Mouse (Mus musculus) kidney, embryonic 16.5 days (tissue): ENCODE measurements around the gene Crtc2. TPM values are rescaled to one million over a fixed set of nuclear protein-coding genes. Genes with fewer than 3 reads are reported as not detected.

Source experiments
- ATAC-seq: fragments of 200-750 bp; cut with Nextera tagmentation; 2 replicates; pipeline ENCODE4 v1.8.0; 2017; ENCODE audit warnings: moderate TSS enrichment; ENCODE audit not compliant: low FRiP score, low TSS enrichment
- H3K27ac ChIP-seq: fragments of 300-500 bp; sonication (generic); 2 replicates; pipeline ENCODE4 v1.5.1; 2014; ENCODE audit warnings: low read length
- H3K27me3 ChIP-seq: fragments of 300-500 bp; sonication (generic); 2 replicates; pipeline ENCODE4 v1.6.1; 2014; ENCODE audit warnings: low read length, control low read depth, mixed read lengths; ENCODE audit not compliant: insufficient read depth
- H3K36me3 ChIP-seq: fragments of 300-500 bp; sonication (generic); 2 replicates; pipeline ENCODE4 v1.6.1; 2014; ENCODE audit warnings: low read length, control low read depth, mixed read lengths; ENCODE audit not compliant: insufficient read depth
- H3K4me1 ChIP-seq: fragments of 300-500 bp; sonication (generic); 2 replicates; pipeline ENCODE4 v1.6.1; 2014; ENCODE audit warnings: low read length, control low read depth, mixed read lengths; ENCODE audit not compliant: insufficient read depth
- H3K4me2 ChIP-seq: fragments of 300-500 bp; sonication (generic); replicated peaks from 2 replicates; pipeline ENCODE4 v1.6.1; 2014; ENCODE audit warnings: low read depth, low read length
- H3K4me3 ChIP-seq: fragments of 300-500 bp; sonication (generic); 2 replicates; pipeline ENCODE4 v1.5.1; 2014; ENCODE audit warnings: mild to moderate bottlenecking, low read length
- H3K9ac ChIP-seq: fragments of 300-500 bp; sonication (generic); replicated peaks from 2 replicates; pipeline ENCODE4 v1.6.1; 2014; ENCODE audit warnings: low read length
- H3K9me3 ChIP-seq: fragments of 300-500 bp; sonication (generic); 2 replicates; pipeline ENCODE4 v1.6.1; 2016; ENCODE audit warnings: low read length, control low read depth
- WGBS: fragments of 180-500 bp; shearing (Covaris S2); extraction: QIAGEN DNeasy Blood & Tissue Kit; methylation state at CpG from one replicate; pipeline ENCODE4 v1.1.7; 2014; 5-methylcytosine and 5-hydroxymethylcytosine counted together
- polyA plus RNA-seq: library from polyadenylated mRNA; unstranded; fragments of >200 nt; fragmentation: Nextera tagmentation; extraction: Ambion mirVana; gene quantifications from 2 replicates; pipeline ENCODE4 v1.2.1, GENCODE M21; 2015

The Crtc2 gene
- 24.8 and 33.7 TPM in 2 replicates for polyA plus RNA-seq

- 1% methylated on average over 40 of the region's 40 CpGs for WGBS
- Histone ChIP-seq H3K4me3 (peak within 1 kb of the TSS; percentile 87), H3K9me3 (no peaks in the 10 kb centered on the region), H3K4me2 (peak within 1 kb of the TSS; percentile 84), H3K4me1 (peaks cover 24% of the 10 kb centered on the region), H3K27ac (peak within 1 kb of the TSS; percentile 90), H3K27me3 (no peaks in the 10 kb centered on the region), H3K36me3 (peaks cover 30% of the 10 kb centered on the region), H3K9ac (peak within 1 kb of the TSS; percentile 95)
- peak; percentile 99 for ATAC-seq
These were observed at the start of gene Crtc2 for GRCm38 (mm10) chr3:90253653-90254418. Gene Crtc2 (plus strand): TSS chr3:90254163.

GRCm38 (mm10) chr3:90204582-90204981, 49.4 kb upstream of the Crtc2 start:
- Histone ChIP-seq H3K36me3 (peaks cover 26% of the 10 kb centered on the region), H3K4me3 (no peak overlapping the region), H3K4me1 (0 out of 2 replicates have a peak, but pooled peaks cover 2% of the 10 kb centered on the region), H3K4me2 (no peak overlapping the region), H3K27ac (no peak overlapping the region), H3K9me3 (no peaks in the 10 kb centered on the region), H3K27me3 (no peaks in the 10 kb centered on the region), H3K9ac (no peak overlapping the region)
- ATAC-seq: no peak
- 93% methylated on average over 2 of the region's 2 CpGs for WGBS

GRCm38 (mm10) chr3:90208662-90209061, 45.3 kb upstream of the Crtc2 start:
- Histone ChIP-seq H3K27ac (no peak overlapping the region), H3K9me3 (no peaks in the 10 kb centered on the region), H3K36me3 (peaks cover 56% of the 10 kb centered on the region), H3K27me3 (no peaks in the 10 kb centered on the region), H3K4me3 (no peak overlapping the region), H3K9ac (no peak overlapping the region), H3K4me1 (peaks cover 18% of the 10 kb centered on the region), H3K4me2 (no peak overlapping the region)
- 85% methylated on average over 2 of the region's 2 CpGs for WGBS
- no peak for ATAC-seq

GRCm38 (mm10) chr3:90209908-90210566, 43.9 kb upstream of the Crtc2 start:
- WGBS: 93% methylated on average over 5 of the region's 5 CpGs
- Histone ChIP-seq H3K27me3 (no peaks in the 10 kb centered on the region), H3K9me3 (no peaks in the 10 kb centered on the region), H3K36me3 (peaks cover 56% of the 10 kb centered on the region), H3K4me2 (no peak overlapping the region), H3K27ac (no peak overlapping the region), H3K4me3 (no peak overlapping the region), H3K9ac (no peak overlapping the region), H3K4me1 (peaks cover 24% of the 10 kb centered on the region)
- no peak for ATAC-seq

GRCm38 (mm10) chr3:90211475-90212398, 42.2 kb upstream of the Crtc2 start:
- peak overlapping the region; percentile 91 for H3K9ac ChIP-seq
- peaks cover 56% of the 10 kb centered on the region for H3K36me3 ChIP-seq
- no peaks in the 10 kb centered on the region for H3K9me3 ChIP-seq
- 0 out of 2 replicates have a peak overlapping the region, but pooled peaks have one; percentile 5 for H3K27ac ChIP-seq
- no peak for ATAC-seq
- peaks cover 24% of the 10 kb centered on the region for H3K4me1 ChIP-seq
- peak overlapping the region; percentile 90 for H3K4me3 ChIP-seq
- peak overlapping the region; percentile 99 for H3K4me2 ChIP-seq
- 72% methylated on average over 13 of the region's 13 CpGs for WGBS
- H3K27me3 ChIP-seq: no peaks in the 10 kb centered on the region

- H3K36me3 ChIP-seq: peaks cover 49% of the 10 kb centered on the region
- H3K4me1 ChIP-seq: peaks cover 24% of the 10 kb centered on the region
- ATAC-seq: no peak
- H3K9me3 ChIP-seq: no peaks in the 10 kb centered on the region
- peak overlapping the region; percentile 99 for H3K4me2 ChIP-seq
- peak overlapping the region; percentile 91; the same call in 1 of the 2 replicates for H3K27ac ChIP-seq
- peak overlapping the region; percentile 90 for H3K4me3 ChIP-seq
- no peaks in the 10 kb centered on the region for H3K27me3 ChIP-seq
- WGBS: 8% methylated on average over 5 of the region's 5 CpGs
- peak overlapping the region; percentile 91 for H3K9ac ChIP-seq
These were observed 41.2 kb upstream of the Crtc2 start for GRCm38 (mm10) chr3:90212723-90213122.

- H3K27me3 ChIP-seq: no peaks in the 10 kb centered on the region
- H3K9me3 ChIP-seq: no peaks in the 10 kb centered on the region
- H3K4me1 ChIP-seq: peaks cover 24% of the 10 kb centered on the region
- peak within 1 kb of the TSS; percentile 99 for H3K4me2 ChIP-seq
- under 1% methylated on average over 42 of the region's 42 CpGs for WGBS
- peak within 1 kb of the TSS; percentile 91 for H3K27ac ChIP-seq
- peak within 1 kb of the TSS; percentile 90 for H3K4me3 ChIP-seq
- ATAC-seq: peak; percentile 95
- H3K36me3 ChIP-seq: peaks cover 42% of the 10 kb centered on the region
- H3K9ac ChIP-seq: peak within 1 kb of the TSS; percentile 91
These were observed 40.5 kb upstream of the Crtc2 start, which contains the start of the genes Rps27 and Rab13 for GRCm38 (mm10) chr3:90213377-90213866. Gene Rps27 (minus strand): TSS chr3:90213651. Gene Rab13 (plus strand): TSS chr3:90213695.

GRCm38 (mm10) chr3:90213956-90214684, 39.8 kb upstream of the Crtc2 start:
- Histone ChIP-seq H3K27me3 (no peaks in the 10 kb centered on the region), H3K4me1 (peaks cover 24% of the 10 kb centered on the region), H3K9me3 (no peaks in the 10 kb centered on the region), H3K4me3 (peak overlapping the region; percentile 90), H3K36me3 (peaks cover 35% of the 10 kb centered on the region), H3K27ac (peak overlapping the region; percentile 68; the same call in 1 of the 2 replicates), H3K9ac (peak overlapping the region; percentile 91), H3K4me2 (peak overlapping the region; percentile 70)
- WGBS: 14% methylated on average over 12 of the region's 12 CpGs
- peak; percentile 64; the same call in 1 of the 2 replicates for ATAC-seq
